ENCODE assay signal across 8 mouse cellular contexts in the genomic region with DNA sequence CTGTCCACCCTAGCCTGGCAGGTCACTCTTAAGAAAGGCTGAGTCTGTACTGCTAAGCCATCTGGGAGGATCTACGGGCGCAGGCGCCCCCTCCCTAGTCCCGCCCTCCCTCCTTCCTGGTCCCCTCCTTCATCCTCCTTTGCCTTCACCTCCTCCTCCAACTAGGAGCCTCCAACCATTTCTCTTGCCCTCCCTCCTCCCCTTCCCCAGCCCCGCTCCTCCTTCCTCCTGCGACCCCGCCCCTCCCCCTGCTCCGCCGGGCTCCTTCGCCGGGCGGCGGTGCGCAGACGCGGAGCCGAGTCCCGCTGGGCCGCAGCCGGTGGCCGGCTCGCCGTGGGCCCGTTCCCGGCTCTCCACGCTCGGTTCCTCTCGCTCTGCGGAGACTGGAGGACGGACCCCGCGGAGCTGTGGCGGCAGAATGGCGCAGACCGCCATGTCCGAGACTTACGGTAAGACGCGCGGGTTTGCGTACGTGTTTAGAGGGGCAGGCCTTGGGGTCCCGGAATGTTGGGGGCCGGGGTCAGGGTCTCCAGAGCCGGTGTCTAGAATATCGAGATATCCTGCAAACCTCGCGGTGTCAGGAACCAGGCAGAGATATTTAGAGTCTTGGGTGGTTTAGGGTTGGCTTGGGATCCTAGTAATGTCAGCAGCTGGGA. TPM values are rescaled to one million over a fixed set of nuclear protein-coding genes. Genes with fewer than 3 reads are reported as not detected.
A peak's percentile ranks its signal among the peaks of the same experiment; 100 is the strongest.
DNase-seq lines count a peak whose midpoint lies in the region; ATAC-seq and TF ChIP-seq lines count a peak whose summit lies in the region.

Gene Rab4a (plus strand): TSS at position 268 of the 656 bp plus-strand sequence.

- H3K4me1 ChIP-seq in forebrain, embryonic 10.5 days = peaks cover 46% of the 10 kb centered on the region
- peaks cover 9 to 17% of the 10 kb centered on the region in 2 experiments for H3K4me1 ChIP-seq in heart, embryonic 14.5 days (ENCODE audit: control insufficient read depth in 2 of 2, insufficient read depth in 2 of 2, low read length in 2 of 2)
- peaks cover 48% of the 10 kb centered on the region for H3K4me1 ChIP-seq in liver, embryonic 13.5 days (replicated peaks)
- peaks cover 23% of the 10 kb centered on the region for H3K4me1 ChIP-seq in neural tube, embryonic 12.5 days
- peaks cover 7% of the 10 kb centered on the region; the same call in 1 of the 2 replicates for H3K4me1 ChIP-seq in testis, adult 2 months (ENCODE audit: control insufficient read depth, insufficient read depth, low read length)

- peak; percentile 95 for DNase-seq in brain, embryonic 14.5 days (ENCODE audit: low read depth)
- peak; percentile 90 for DNase-seq in forebrain, embryonic 10.5 days (ENCODE audit: extremely low spot score, low spot score)
- DNase-seq in kidney, postnatal 10 days = peak; percentile 97
- DNase-seq in liver, embryonic 13.5 days = peak; percentile 59

- peak; percentile 95 for TF ChIP-seq POLR2A in brain, embryonic 14.5 days (IDR thresholded peaks at IDR 0.05; ENCODE audit: borderline replicate concordance, extremely low read depth, insufficient read depth, insufficient read length, poor library complexity, severe bottlenecking)
- TF ChIP-seq POLR2A in testis, adult 2 months (IDR thresholded peaks at IDR 0.05; ENCODE audit: control insufficient read depth, low read depth, low read length) = no peak

- H3K79me3 ChIP-seq in C2C12 (ENCODE audit: low read depth) = no peaks in the 10 kb centered on the region

- H3ac ChIP-seq in C2C12 (ENCODE audit: control insufficient read depth, insufficient read length, low read depth) = peak within 1 kb of the TSS; percentile 94

- no peaks in the 10 kb centered on the region for H3K27me3 ChIP-seq in C2C12 (ENCODE audit: control insufficient read depth, insufficient read depth, insufficient read length)
- no peaks in the 10 kb centered on the region for H3K27me3 ChIP-seq in forebrain, embryonic 10.5 days (ENCODE audit: poor library complexity, severe bottlenecking)
- no peaks in the 10 kb centered on the region for H3K27me3 ChIP-seq in heart, embryonic 14.5 days (ENCODE audit: control insufficient read depth, insufficient read depth, low read length)
- H3K27me3 ChIP-seq in liver, embryonic 13.5 days = no peaks in the 10 kb centered on the region
- H3K27me3 ChIP-seq in neural tube, embryonic 12.5 days (replicated peaks) = no peaks in the 10 kb centered on the region
- no peaks in the 10 kb centered on the region for H3K27me3 ChIP-seq in testis, adult 2 months (ENCODE audit: control insufficient read depth, insufficient read depth, low read length)

- TF ChIP-seq CTCF in C2C12 (IDR thresholded peaks at IDR 0.05; ENCODE audit: control insufficient read depth, insufficient read depth, insufficient read length) = no peak
- 0 out of 2 replicates have a peak, but pooled peaks have one; percentile 2 for TF ChIP-seq CTCF in brain, embryonic 14.5 days (IDR thresholded peaks at IDR 0.05; ENCODE audit: borderline replicate concordance, extremely low read depth, insufficient read depth, insufficient read length)
- TF ChIP-seq CTCF in testis, adult 2 months (IDR thresholded peaks at IDR 0.05; ENCODE audit: control insufficient read depth, insufficient read depth, insufficient replicate concordance, low read depth, low read length) = no peak

- peak; percentile 83 for ATAC-seq in heart, embryonic 14.5 days (ENCODE audit: insufficient number of reproducible peaks, insufficient read depth, low FRiP score, low read depth)
- peak; percentile 80 for ATAC-seq in liver, embryonic 13.5 days (ENCODE audit: low read depth)
- ATAC-seq in neural tube, embryonic 12.5 days (ENCODE audit: low FRiP score, low read depth) = peak; percentile 87

- H3K4me3 ChIP-seq in C2C12 (ENCODE audit: insufficient read depth, poor library complexity, severe bottlenecking) = peak within 1 kb of the TSS; percentile 65
- H3K4me3 ChIP-seq in forebrain, embryonic 10.5 days = peak within 1 kb of the TSS; percentile 74
- peak within 1 kb of the TSS; percentile 79 to 80 for H3K4me3 ChIP-seq in heart, embryonic 14.5 days (ENCODE audit: control insufficient read depth in 1 of 2, insufficient read depth in 1 of 2, low read depth in 1 of 2, low read length in 2 of 2)
- peak within 1 kb of the TSS; percentile 81 for H3K4me3 ChIP-seq in liver, embryonic 13.5 days (replicated peaks)
- H3K4me3 ChIP-seq in neural tube, embryonic 12.5 days = peak within 1 kb of the TSS; percentile 76
- peak within 1 kb of the TSS; percentile 92 for H3K4me3 ChIP-seq in testis, adult 2 months (ENCODE audit: control insufficient read depth, low read depth, low read length)

- no peaks in the 10 kb centered on the region for H3K36me3 ChIP-seq in C2C12 (ENCODE audit: control insufficient read depth, insufficient read depth)
- peaks cover 21% of the 10 kb centered on the region for H3K36me3 ChIP-seq in forebrain, embryonic 10.5 days (replicated peaks)
- no peaks in the 10 kb centered on the region for H3K36me3 ChIP-seq in heart, embryonic 14.5 days (ENCODE audit: control insufficient read depth, insufficient read depth, low read length)
- H3K36me3 ChIP-seq in liver, embryonic 13.5 days = peaks cover 10% of the 10 kb centered on the region
- H3K36me3 ChIP-seq in neural tube, embryonic 12.5 days = no peaks in the 10 kb centered on the region; the same call in 1 of the 2 replicates
- no peaks in the 10 kb centered on the region for H3K36me3 ChIP-seq in testis, adult 2 months (ENCODE audit: control insufficient read depth, insufficient read depth, low read length)

- peaks cover 2% of the 10 kb centered on the region; the same call in 1 of the 2 replicates for H3K9me3 ChIP-seq in forebrain, embryonic 10.5 days
- H3K9me3 ChIP-seq in heart, embryonic 14.5 days (ENCODE audit: control insufficient read depth, low read length) = no peaks in the 10 kb centered on the region
- no peaks in the 10 kb centered on the region for H3K9me3 ChIP-seq in liver, embryonic 13.5 days (replicated peaks)
- peaks cover 2% of the 10 kb centered on the region; the same call in 1 of the 2 replicates for H3K9me3 ChIP-seq in neural tube, embryonic 12.5 days

- under 1% methylated on average over 48 of the region's 48 CpGs for WGBS in forebrain, embryonic 10.5 days
- under 1% methylated on average over 48 of the region's 48 CpGs for WGBS in heart, embryonic 14.5 days
- WGBS in liver, embryonic 13.5 days (ENCODE audit: insufficient replicate concordance) = under 1% methylated on average over 48 of the region's 48 CpGs
- under 1% methylated on average over 47 of the region's 48 CpGs for WGBS in neural tube, embryonic 12.5 days

- H3K4me2 ChIP-seq in heart, embryonic 14.5 days (ENCODE audit: low read length) = peak within 1 kb of the TSS; percentile 63
- H3K4me2 ChIP-seq in liver, embryonic 13.5 days = peak within 1 kb of the TSS; percentile 95
- H3K4me2 ChIP-seq in neural tube, embryonic 12.5 days (replicated peaks) = peak within 1 kb of the TSS; percentile 79

- peak within 1 kb of the TSS; percentile 85 for H3K9ac ChIP-seq in heart, embryonic 14.5 days (ENCODE audit: low read length)
- H3K9ac ChIP-seq in liver, embryonic 13.5 days = peak within 1 kb of the TSS; percentile 89
- H3K9ac ChIP-seq in neural tube, embryonic 12.5 days = peak within 1 kb of the TSS; percentile 75

- H3K79me2 ChIP-seq in C2C12 (ENCODE audit: control insufficient read depth, insufficient read depth) = peaks cover 35% of the 10 kb centered on the region

- peak within 1 kb of the TSS; percentile 96 for H3K27ac ChIP-seq in forebrain, embryonic 10.5 days
- peak within 1 kb of the TSS; percentile 6 to 69; a peak in 2 of 4 replicates for H3K27ac ChIP-seq in heart, embryonic 14.5 days (replicated peaks in 1 of 2; ENCODE audit: control insufficient read depth in 1 of 2, insufficient read depth in 1 of 2, low read depth in 2 of 2, low read length in 2 of 2)
- peak within 1 kb of the TSS; percentile 73 for H3K27ac ChIP-seq in liver, embryonic 13.5 days
- peak within 1 kb of the TSS; percentile 43; the same call in 1 of the 2 replicates for H3K27ac ChIP-seq in neural tube, embryonic 12.5 days
- H3K27ac ChIP-seq in testis, adult 2 months (ENCODE audit: control insufficient read depth, insufficient read depth, low read depth, low read length) = peak within 1 kb of the TSS; percentile 59; the same call in 1 of the 2 replicates

TF ChIP-seq in C2C12, 6 proteins besides CTCF, POLR2A, EP300 and RAD21:
- TF ChIP-seq USF1 (IDR thresholded peaks at IDR 0.05; ENCODE audit: low read depth) (no peak), FOSL1 (IDR thresholded peaks at IDR 0.05; ENCODE audit: insufficient read depth, low read length, poor library complexity, severe bottlenecking) (no peak), CEBPB (IDR thresholded peaks at IDR 0.05; ENCODE audit: low read depth) (no peak), MAX (IDR thresholded peaks at IDR 0.05) (no peak), MYOG (IDR thresholded peaks at IDR 0.05; ENCODE audit: control insufficient read depth, extremely low read depth, insufficient read length) (no peak), MYOD1 (IDR thresholded peaks at IDR 0.05; ENCODE audit: control insufficient read depth, insufficient read length, low read depth) (no peak)

RNA-seq across cellular contexts. Expression of gene Rab4a, which starts in this region (rescaled TPM):
- polyA plus RNA-seq in C2C12 (2012; fragmentation: generic; extraction: Trizol) = 19.7 TPM
- 48.0 and 49.1 TPM in 2 replicates for polyA plus RNA-seq in brain, embryonic 14.5 days (2012; rRNA removed)
- polyA plus RNA-seq in forebrain, embryonic 10.5 days (2016; fragmentation: Nextera tagmentation; extraction: Ambion mirVana) = 74.9 and 77.6 TPM in 2 replicates
- polyA plus RNA-seq in heart, embryonic 14.5 days (2014; fragmentation: Nextera tagmentation; extraction: Ambion mirVana) = 31.7 and 34.7 TPM in 2 replicates
- polyA plus RNA-seq in liver, embryonic 13.5 days (2015; fragmentation: Nextera tagmentation; extraction: Ambion mirVana) = 30.8 and 31.7 TPM in 2 replicates
- polyA plus RNA-seq in neural tube, embryonic 12.5 days (2016; fragmentation: Nextera tagmentation; extraction: Ambion mirVana) = 73.0 and 74.2 TPM in 2 replicates
- 5.3 and 8.9 TPM in 2 replicates for polyA plus RNA-seq in testis, adult 2 months (2012; rRNA removed)

Comparison
In these comparisons a context has a peak if more than half of its experiments do, and no peak if none do; other contexts are left out.
1. Peak in every context shown above with its lines: DNase-seq, ATAC-seq, H3K4me3 ChIP-seq and H3K27ac ChIP-seq.
2. H3K27ac ChIP-seq: peak in every context shown above with its lines; median percentile 96 in forebrain, embryonic 10.5 days; 73 in liver, embryonic 13.5 days; 59 in testis, adult 2 months; 43 in neural tube, embryonic 12.5 days; 38 in heart, embryonic 14.5 days.